Mouse (Mus musculus): ENCODE measurements at regions not wholly inside any gene's neighbourhood (a gene's known extent, or its start where the extent isn't known, plus 50 kb on each side); places are given as distances from the start of the nearest gene placed in this dataset.

DNA sequence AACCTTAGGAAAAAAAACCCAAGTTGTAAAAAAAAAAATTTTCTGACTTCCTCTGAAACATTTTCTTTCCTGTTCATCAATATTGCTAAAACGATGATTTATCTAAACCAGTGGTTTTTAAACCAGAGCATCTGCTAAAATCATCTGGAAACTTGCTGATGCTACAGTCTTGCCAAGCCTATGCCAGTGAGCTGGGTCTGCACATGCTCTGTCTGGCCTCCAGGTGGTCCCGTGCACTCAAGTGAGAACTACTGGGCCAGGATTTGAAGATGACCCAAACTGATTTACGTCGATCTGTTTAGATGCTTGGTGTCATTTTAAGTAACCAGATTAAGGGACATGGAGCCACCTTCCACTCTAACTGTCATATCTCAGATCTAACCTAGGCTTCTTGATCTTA, 661.5 kb downstream of the Stpg2 start:
- 0 out of 2 replicates have a peak, but pooled peaks have one; percentile 57 for ATAC-seq (replicated peaks; ENCODE audit: low FRiP score)
- no peak for DNase-seq (ENCODE audit: low spot score)
- Histone ChIP-seq H3K4me3 (ENCODE audit: low read depth, low read length) (no peak overlapping the region), H3K36me3 (ENCODE audit: control insufficient read depth, insufficient read depth, low read length) (no peaks in the 10 kb centered on the region), H3K9me3 (ENCODE audit: control insufficient read depth, low read length) (no peaks in the 10 kb centered on the region), H3K9ac (ENCODE audit: low read length) (no peak overlapping the region), H3K27ac (ENCODE audit: low read depth, low read length) (no peak overlapping the region), H3K27me3 (ENCODE audit: control insufficient read depth, insufficient read depth, low read length) (no peaks in the 10 kb centered on the region), H3K4me1 (replicated peaks; ENCODE audit: control insufficient read depth, insufficient read depth, low read length) (no peaks in the 10 kb centered on the region), H3K4me2 (ENCODE audit: low read depth, low read length, severe bottlenecking) (no peak overlapping the region)
- WGBS = 86% methylated on average over 4 of the region's 4 CpGs

DNA sequence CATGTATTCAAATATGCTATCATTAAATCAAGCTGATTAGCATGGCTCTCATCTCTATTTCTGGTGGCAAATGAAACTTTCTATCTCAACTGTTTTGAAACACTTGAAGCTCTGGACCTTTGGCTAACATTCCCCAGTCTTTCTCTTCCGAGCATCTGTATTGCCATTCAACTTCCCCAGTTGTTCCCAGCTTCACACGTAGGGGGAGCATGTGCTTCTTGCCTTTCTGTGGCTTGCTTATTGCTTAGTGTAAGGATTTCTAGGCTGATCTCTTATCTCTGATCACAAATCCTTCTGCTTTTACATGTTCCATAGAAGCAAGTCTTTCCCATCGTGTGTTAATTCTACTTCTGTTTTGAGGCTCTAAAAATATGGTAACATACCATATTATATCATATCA, 662.0 kb downstream of the Stpg2 start:
- Histone ChIP-seq H3K4me3 (ENCODE audit: low read depth, low read length) (no peak overlapping the region), H3K36me3 (ENCODE audit: control insufficient read depth, insufficient read depth, low read length) (no peaks in the 10 kb centered on the region), H3K27me3 (ENCODE audit: control insufficient read depth, insufficient read depth, low read length) (no peaks in the 10 kb centered on the region), H3K4me1 (replicated peaks; ENCODE audit: control insufficient read depth, insufficient read depth, low read length) (no peaks in the 10 kb centered on the region), H3K9me3 (ENCODE audit: control insufficient read depth, low read length) (no peaks in the 10 kb centered on the region), H3K9ac (ENCODE audit: low read length) (no peak overlapping the region), H3K27ac (ENCODE audit: low read depth, low read length) (no peak overlapping the region), H3K4me2 (ENCODE audit: low read depth, low read length, severe bottlenecking) (no peak overlapping the region)
- DNase-seq (ENCODE audit: low spot score) = no peak
- 80% methylated on average over 3 of the region's 3 CpGs for WGBS
- no peak for ATAC-seq (replicated peaks; ENCODE audit: low FRiP score)

DNA sequence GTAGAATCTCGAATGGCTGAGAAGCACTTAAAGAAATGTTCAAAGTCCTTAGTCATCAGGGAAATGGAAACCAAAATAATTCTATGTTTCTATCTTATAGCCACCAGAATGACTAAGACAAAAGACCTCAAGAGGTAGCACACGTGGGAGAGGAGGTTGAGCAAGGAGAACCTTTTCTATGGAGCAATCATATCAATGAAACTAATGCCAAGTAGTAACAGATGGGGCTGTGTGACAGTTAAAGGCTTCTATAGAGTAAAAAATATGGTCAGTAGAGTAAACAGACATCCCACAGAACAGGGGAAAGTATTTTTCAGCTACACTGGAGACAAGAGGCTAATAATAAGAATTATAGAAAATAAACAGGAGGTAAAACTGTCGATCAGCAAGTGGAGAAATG, 664.3 kb downstream of the Stpg2 start:
- WGBS = 86% methylated on average over 3 of the region's 3 CpGs
- ATAC-seq (replicated peaks; ENCODE audit: low FRiP score) (no peak), DNase-seq (ENCODE audit: low spot score) (no peak)
- no peak overlapping the region for H3K4me2 ChIP-seq (ENCODE audit: low read depth, low read length, severe bottlenecking)
- no peak overlapping the region for H3K27ac ChIP-seq (ENCODE audit: low read depth, low read length)
- H3K27me3 ChIP-seq (ENCODE audit: control insufficient read depth, insufficient read depth, low read length) = no peaks in the 10 kb centered on the region
- no peaks in the 10 kb centered on the region for H3K4me1 ChIP-seq (replicated peaks; ENCODE audit: control insufficient read depth, insufficient read depth, low read length)
- H3K9ac ChIP-seq (ENCODE audit: low read length) = no peak overlapping the region
- no peaks in the 10 kb centered on the region for H3K9me3 ChIP-seq (ENCODE audit: control insufficient read depth, low read length)
- no peak overlapping the region for H3K4me3 ChIP-seq (ENCODE audit: low read depth, low read length)
- no peaks in the 10 kb centered on the region for H3K36me3 ChIP-seq (ENCODE audit: control insufficient read depth, insufficient read depth, low read length)

DNA sequence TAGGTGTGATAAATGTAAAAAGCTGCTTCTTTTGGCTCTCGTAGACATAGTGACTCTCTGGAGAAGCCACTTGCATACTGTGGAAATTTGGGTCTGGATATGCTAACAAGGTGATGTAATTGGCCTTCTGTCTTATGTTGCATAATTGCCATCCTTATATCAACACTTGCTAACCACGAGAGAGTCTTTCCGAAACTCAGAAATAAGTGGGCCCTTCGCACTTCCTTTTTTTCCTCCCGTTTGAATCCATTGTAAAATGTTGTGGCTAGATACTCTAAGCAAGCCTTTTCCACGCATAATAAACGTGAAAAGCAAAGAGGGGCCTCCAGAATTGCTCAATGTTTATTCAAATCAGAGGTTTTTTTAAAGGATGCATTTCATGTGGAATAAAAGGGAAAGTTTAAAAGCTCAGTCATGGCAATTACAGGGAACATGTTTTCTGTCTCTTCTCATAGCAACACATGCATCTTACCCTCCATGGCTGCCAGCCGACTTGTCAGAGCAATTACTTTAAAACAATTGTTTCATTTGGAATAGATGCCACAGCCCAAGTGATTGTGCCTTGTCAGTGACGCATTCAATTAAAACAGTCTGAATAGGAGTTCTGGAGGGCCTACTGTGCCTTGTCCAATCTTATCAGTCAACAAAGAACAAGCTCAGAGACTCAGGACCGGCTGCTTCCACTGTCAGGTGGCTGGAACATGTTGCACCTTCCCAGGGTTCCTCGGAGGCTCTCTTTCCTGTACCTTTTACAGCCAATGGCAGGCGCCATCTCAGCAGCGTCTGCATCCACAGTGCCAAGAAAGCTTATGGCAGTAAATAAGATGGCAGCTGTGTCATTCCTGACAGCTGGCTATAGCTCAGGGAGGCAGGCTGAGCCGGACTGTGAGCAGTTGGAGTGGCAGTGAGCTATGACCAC, 680.7 kb downstream of the Stpg2 start:
- Histone ChIP-seq H3K27ac (ENCODE audit: low read depth, low read length) (no peak overlapping the region), H3K27me3 (ENCODE audit: control insufficient read depth, insufficient read depth, low read length) (no peaks in the 10 kb centered on the region), H3K4me2 (ENCODE audit: low read depth, low read length, severe bottlenecking) (no peak overlapping the region), H3K9me3 (ENCODE audit: control insufficient read depth, low read length) (no peaks in the 10 kb centered on the region), H3K4me3 (ENCODE audit: low read depth, low read length) (no peak overlapping the region), H3K4me1 (replicated peaks; ENCODE audit: control insufficient read depth, insufficient read depth, low read length) (no peaks in the 10 kb centered on the region; the same call in 1 of the 2 replicates), H3K36me3 (ENCODE audit: control insufficient read depth, insufficient read depth, low read length) (no peaks in the 10 kb centered on the region), H3K9ac (ENCODE audit: low read length) (no peak overlapping the region)
- WGBS = 36% methylated on average over 14 of the region's 14 CpGs
- DNase-seq (ENCODE audit: low spot score) (peak; percentile 53), ATAC-seq (replicated peaks; ENCODE audit: low FRiP score) (peak; percentile 83)

DNA sequence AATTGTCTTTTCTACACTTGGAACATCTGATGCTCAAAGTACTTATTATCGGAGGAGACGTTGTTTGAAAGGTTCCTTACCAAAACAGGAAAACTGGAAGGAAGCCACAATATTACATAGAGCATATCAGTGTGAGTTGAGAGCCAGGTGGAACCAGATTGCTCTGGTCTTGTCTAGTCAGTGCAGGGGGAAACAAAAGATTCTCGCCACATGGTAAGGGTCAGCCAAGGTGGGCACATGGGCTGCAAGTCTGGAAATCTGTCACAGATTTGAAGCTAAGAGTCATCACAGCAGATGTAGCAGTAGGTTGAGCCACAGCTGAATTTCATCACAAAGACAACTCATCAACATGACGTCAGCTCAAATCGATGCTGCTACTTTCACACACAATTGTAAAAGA, 681.8 kb downstream of the Stpg2 start:
- no peak for DNase-seq (ENCODE audit: low spot score)

DNA sequence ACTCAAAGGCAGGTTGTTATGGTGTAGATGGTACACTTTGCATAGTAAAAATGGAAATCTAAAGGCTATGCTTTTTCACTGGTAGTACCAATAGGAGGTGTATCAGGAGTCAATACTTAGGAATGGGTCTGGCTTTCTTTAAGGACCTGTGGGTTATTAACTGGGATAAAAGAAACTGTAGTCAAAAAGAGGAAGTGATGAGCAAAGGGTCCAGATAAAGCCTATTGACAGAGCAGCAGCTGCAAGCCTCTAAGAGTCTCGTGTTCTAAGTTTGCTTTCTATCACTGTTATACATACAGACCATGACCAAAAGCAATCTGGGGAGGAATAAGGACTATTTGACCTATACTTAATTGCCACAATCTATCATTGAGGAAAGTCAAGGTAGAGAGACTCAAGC, 683.0 kb downstream of the Stpg2 start:
- H3K4me2 ChIP-seq (ENCODE audit: low read depth, low read length, severe bottlenecking) = no peak overlapping the region
- no peaks in the 10 kb centered on the region; the same call in 1 of the 2 replicates for H3K4me1 ChIP-seq (replicated peaks; ENCODE audit: control insufficient read depth, insufficient read depth, low read length)
- 69% methylated on average over 1 of the region's 1 CpGs for WGBS
- no peak overlapping the region for H3K27ac ChIP-seq (ENCODE audit: low read depth, low read length)
- no peaks in the 10 kb centered on the region for H3K27me3 ChIP-seq (ENCODE audit: control insufficient read depth, insufficient read depth, low read length)
- H3K9me3 ChIP-seq (ENCODE audit: control insufficient read depth, low read length) = no peaks in the 10 kb centered on the region
- ATAC-seq (replicated peaks; ENCODE audit: low FRiP score) (no peak), DNase-seq (ENCODE audit: low spot score) (no peak)
- no peak overlapping the region for H3K4me3 ChIP-seq (ENCODE audit: low read depth, low read length)
- H3K9ac ChIP-seq (ENCODE audit: low read length) = no peak overlapping the region
- H3K36me3 ChIP-seq (ENCODE audit: control insufficient read depth, insufficient read depth, low read length) = no peaks in the 10 kb centered on the region

More for the DNA sequence above, 681.8 kb downstream of the Stpg2 start:
- Histone ChIP-seq H3K9me3 (ENCODE audit: control insufficient read depth, low read length) (no peaks in the 10 kb centered on the region), H3K4me2 (ENCODE audit: low read depth, low read length, severe bottlenecking) (no peak overlapping the region), H3K9ac (ENCODE audit: low read length) (no peak overlapping the region), H3K4me3 (ENCODE audit: low read depth, low read length) (no peak overlapping the region), H3K27me3 (ENCODE audit: control insufficient read depth, insufficient read depth, low read length) (no peaks in the 10 kb centered on the region), H3K4me1 (replicated peaks; ENCODE audit: control insufficient read depth, insufficient read depth, low read length) (no peaks in the 10 kb centered on the region; the same call in 1 of the 2 replicates), H3K27ac (ENCODE audit: low read depth, low read length) (no peak overlapping the region), H3K36me3 (ENCODE audit: control insufficient read depth, insufficient read depth, low read length) (no peaks in the 10 kb centered on the region)
- 91% methylated on average over 5 of the region's 5 CpGs for whole genome bisulfite sequencing
- ATAC-seq (replicated peaks; ENCODE audit: low FRiP score) = no peak

DNA sequence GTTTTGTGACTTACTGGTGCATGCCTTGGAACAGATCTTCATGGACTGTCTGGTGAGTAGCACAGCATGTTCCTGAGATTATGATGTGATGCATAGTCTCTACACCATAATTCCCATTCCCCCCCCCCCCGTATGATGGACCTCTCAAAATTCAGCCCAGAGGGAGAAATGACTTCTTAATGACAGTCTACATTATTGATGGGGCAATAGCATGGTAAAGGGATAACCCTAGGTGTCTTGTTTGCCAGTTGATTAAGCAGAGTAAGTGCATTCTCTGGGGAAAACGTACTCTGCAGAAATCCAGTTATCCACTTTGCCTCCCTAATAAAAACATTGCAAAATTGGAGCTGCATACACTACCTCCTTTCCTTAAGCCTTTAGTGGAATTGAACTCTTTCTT, 684.7 kb downstream of the Stpg2 start:
- DNase-seq (ENCODE audit: low spot score) (no peak), ATAC-seq (replicated peaks; ENCODE audit: low FRiP score) (no peak)
- H3K4me1 ChIP-seq (replicated peaks; ENCODE audit: control insufficient read depth, insufficient read depth, low read length) = no peaks in the 10 kb centered on the region; the same call in 1 of the 2 replicates
- no peak overlapping the region for H3K9ac ChIP-seq (ENCODE audit: low read length)
- H3K36me3 ChIP-seq (ENCODE audit: control insufficient read depth, insufficient read depth, low read length) = no peaks in the 10 kb centered on the region
- no peak overlapping the region for H3K27ac ChIP-seq (ENCODE audit: low read depth, low read length)
- no peak overlapping the region for H3K4me2 ChIP-seq (ENCODE audit: low read depth, low read length, severe bottlenecking)
- WGBS = 77% methylated on average over 2 of the region's 2 CpGs
- no peak overlapping the region for H3K4me3 ChIP-seq (ENCODE audit: low read depth, low read length)
- H3K9me3 ChIP-seq (ENCODE audit: control insufficient read depth, low read length) = no peaks in the 10 kb centered on the region
- H3K27me3 ChIP-seq (ENCODE audit: control insufficient read depth, insufficient read depth, low read length) = no peaks in the 10 kb centered on the region

DNA sequence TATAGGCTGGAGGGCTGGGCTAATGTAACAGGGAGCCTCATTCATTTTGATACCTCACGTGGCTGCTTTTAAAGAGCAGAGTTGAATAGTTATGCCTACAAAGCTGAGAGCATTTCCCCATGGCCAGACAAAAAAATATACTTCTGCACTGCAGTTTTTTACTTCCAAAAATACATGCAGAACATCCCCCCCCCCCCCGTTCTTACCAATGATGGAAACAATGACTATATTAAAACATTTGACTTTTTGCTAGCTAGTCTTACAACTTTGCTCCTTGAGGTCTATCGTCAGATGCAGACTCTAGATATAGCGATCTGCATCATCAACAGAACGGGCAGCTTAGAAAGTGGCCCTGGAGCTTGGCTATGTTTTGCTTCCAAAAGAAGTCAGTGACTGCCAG, 692.4 kb downstream of the Stpg2 start:
- Histone ChIP-seq H3K4me2 (ENCODE audit: low read depth, low read length, severe bottlenecking) (no peak overlapping the region), H3K27ac (ENCODE audit: low read depth, low read length) (no peak overlapping the region), H3K27me3 (ENCODE audit: control insufficient read depth, insufficient read depth, low read length) (no peaks in the 10 kb centered on the region), H3K9ac (ENCODE audit: low read length) (no peak overlapping the region), H3K4me1 (replicated peaks; ENCODE audit: control insufficient read depth, insufficient read depth, low read length) (no peaks in the 10 kb centered on the region), H3K4me3 (ENCODE audit: low read depth, low read length) (no peak overlapping the region), H3K36me3 (ENCODE audit: control insufficient read depth, insufficient read depth, low read length) (no peaks in the 10 kb centered on the region), H3K9me3 (ENCODE audit: control insufficient read depth, low read length) (no peaks in the 10 kb centered on the region)
- no peak for DNase-seq (ENCODE audit: low spot score)
- WGBS = 89% methylated on average over 5 of the region's 5 CpGs
- no peak for ATAC-seq (replicated peaks; ENCODE audit: low FRiP score)

DNA sequence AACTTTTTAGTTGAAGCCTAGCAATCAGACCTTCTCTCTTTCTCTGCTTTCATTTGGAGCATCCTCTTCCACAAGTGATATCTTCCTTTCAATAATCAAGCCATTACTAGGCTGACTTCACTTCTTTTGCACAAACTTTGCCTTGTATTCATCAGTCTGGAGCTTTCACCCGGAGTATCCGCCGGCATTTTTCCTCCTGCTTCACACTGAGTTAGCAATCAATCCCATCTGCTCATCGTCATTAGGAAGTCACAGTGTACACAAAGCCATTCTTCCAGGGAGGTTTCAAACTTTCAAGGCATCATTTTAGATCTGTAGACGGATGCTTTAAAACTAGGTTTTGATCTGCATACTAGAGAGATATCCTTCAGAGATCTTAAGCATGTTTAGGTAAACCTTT, 693.7 kb downstream of the Stpg2 start:
- Histone ChIP-seq H3K4me3 (ENCODE audit: low read depth, low read length) (no peak overlapping the region), H3K9me3 (ENCODE audit: control insufficient read depth, low read length) (no peaks in the 10 kb centered on the region), H3K27ac (ENCODE audit: low read depth, low read length) (no peak overlapping the region), H3K36me3 (ENCODE audit: control insufficient read depth, insufficient read depth, low read length) (no peaks in the 10 kb centered on the region), H3K9ac (ENCODE audit: low read length) (no peak overlapping the region), H3K4me1 (replicated peaks; ENCODE audit: control insufficient read depth, insufficient read depth, low read length) (no peaks in the 10 kb centered on the region), H3K27me3 (ENCODE audit: control insufficient read depth, insufficient read depth, low read length) (no peaks in the 10 kb centered on the region), H3K4me2 (ENCODE audit: low read depth, low read length, severe bottlenecking) (no peak overlapping the region)
- DNase-seq (ENCODE audit: low spot score) = no peak
- ATAC-seq (replicated peaks; ENCODE audit: low FRiP score) = peak; percentile 60; the same call in 1 of the 2 replicates
- WGBS = 16% methylated on average over 5 of the region's 5 CpGs

All from forebrain, embryonic 11.5 days (tissue).